Mouse (Mus musculus) CH12.LX (cell line): ENCODE measurements around the gene Slc1a1. TPM values are rescaled to one million over a fixed set of nuclear protein-coding genes. Genes with fewer than 3 reads are reported as not detected.

Source experiments
- DNase-seq: peaks from one replicate; pipeline ENCODE4 v3.0.0-alpha.2; 2013; ENCODE audit errors: extremely low read depth
- H3K27ac ChIP-seq: 2 replicates; pipeline ENCODE4 v1.5.1; 2012; ENCODE audit warnings: low read depth, mild to moderate bottlenecking, control low read depth, moderate library complexity; ENCODE audit not compliant: insufficient read depth
- H3K27me3 ChIP-seq: replicated peaks from 2 replicates; pipeline ENCODE3; 2012; ENCODE audit warnings: inconsistent platforms
- H3K36me3 ChIP-seq, 2 experiments: replicated peaks in 1 of 2; 2 replicates each; pipeline versions ENCODE3 to v1.6.1; 2012; ENCODE audit warnings: inconsistent platforms in 1 of 2, low read length in 1 of 2, mild to moderate bottlenecking in 1 of 2, mixed read lengths in 1 of 2, moderate library complexity in 1 of 2; ENCODE audit not compliant: control insufficient read depth in 1 of 2, insufficient read depth in 1 of 2
- H3K4me1 ChIP-seq, 2 experiments: 2 replicates each; pipeline ENCODE4 v1.6.1; 2012; ENCODE audit warnings: inconsistent platforms in 1 of 2, moderate library complexity in 1 of 2; ENCODE audit not compliant: insufficient read depth in 2 of 2, control insufficient read depth in 1 of 2
- H3K4me2 ChIP-seq: 2 replicates; pipeline ENCODE4 v1.6.1; 2012; ENCODE audit warnings: low read depth, mild to moderate bottlenecking, control low read depth; ENCODE audit not compliant: poor library complexity, insufficient read depth, severe bottlenecking
- H3K4me3 ChIP-seq, 3 experiments: fragments of 150-350 bp in 1 of 3; sonication (generic) in 1 of 3; replicated peaks in 1 of 3; 2 replicates each; pipeline versions ENCODE3 to v1.5.1; 2011 to 2012; ENCODE audit warnings: low read depth in 2 of 3, low read length in 2 of 3, mild to moderate bottlenecking in 2 of 3, moderate library complexity in 2 of 3, control low read depth in 1 of 3, improper control_type of control experiment in 1 of 3, inconsistent platforms in 1 of 3, mixed read lengths in 1 of 3; ENCODE audit not compliant: poor library complexity in 1 of 3
- H3K79me2 ChIP-seq: replicated peaks from 2 replicates; pipeline ENCODE4 v1.6.1; 2012; ENCODE audit warnings: mild to moderate bottlenecking, moderate library complexity; ENCODE audit not compliant: control insufficient read depth, poor library complexity, insufficient read depth, severe bottlenecking; ENCODE audit errors: extremely low read depth
- H3K9ac ChIP-seq: 2 replicates; pipeline ENCODE4 v1.6.1; 2012; ENCODE audit warnings: low read depth, mild to moderate bottlenecking, control low read depth, moderate library complexity; ENCODE audit not compliant: insufficient read depth
- H3K9me3 ChIP-seq: replicated peaks from 2 replicates; pipeline ENCODE3; 2012; ENCODE audit warnings: low read length, inconsistent platforms, mixed read lengths
- BHLHE40 ChIP-seq: IDR thresholded peaks from 2 replicates; pipeline ENCODE4 v1.6.1; 2011; ENCODE audit warnings: mild to moderate bottlenecking, low read depth, low read length, improper control_type of control experiment
- CHD2 ChIP-seq: IDR thresholded peaks from 2 replicates; pipeline ENCODE4 v1.6.1; 2011; ENCODE audit warnings: low read length, improper control_type of control experiment
- CTCF ChIP-seq, 2 experiments: IDR thresholded peaks in 1 of 2; conservative IDR thresholded peaks in 1 of 2; 2 replicates each; pipeline ENCODE4 v1.5.1; 2011 to 2012; ENCODE audit warnings: low read depth in 2 of 2, low read length in 2 of 2, improper control_type of control experiment in 1 of 2, inconsistent platforms in 1 of 2, mild to moderate bottlenecking in 1 of 2, moderate library complexity in 1 of 2
- E2F4 ChIP-seq: IDR thresholded peaks from 2 replicates; pipeline ENCODE4 v1.6.1; 2011; ENCODE audit warnings: low read depth, low read length, improper control_type of control experiment; ENCODE audit not compliant: insufficient replicate concordance
- EP300 ChIP-seq: IDR thresholded peaks from 2 replicates; pipeline ENCODE4 v1.6.1; 2011; ENCODE audit warnings: low read length, improper control_type of control experiment
- GABPA ChIP-seq: IDR thresholded peaks from 2 replicates; pipeline ENCODE4 v1.6.1; 2012; ENCODE audit warnings: low read depth, low read length, improper control_type of control experiment, inconsistent platforms; ENCODE audit not compliant: insufficient replicate concordance
- IRF4 ChIP-seq: IDR thresholded peaks from 2 replicates; pipeline ENCODE4 v1.6.1; 2014; ENCODE audit warnings: low read depth, mild to moderate bottlenecking, inconsistent platforms, low read length, improper control_type of control experiment
- JUND ChIP-seq: conservative IDR thresholded peaks from 2 replicates; pipeline ENCODE4 v1.6.1; 2011; ENCODE audit warnings: low read depth, low read length, improper control_type of control experiment
- MAFK ChIP-seq: IDR thresholded peaks from 2 replicates; pipeline ENCODE4 v1.6.1; 2011; ENCODE audit warnings: low read length, improper control_type of control experiment; ENCODE audit not compliant: insufficient replicate concordance
- MAZ ChIP-seq: IDR thresholded peaks from 2 replicates; pipeline ENCODE4 v1.6.1; 2012; ENCODE audit warnings: low read depth, mild to moderate bottlenecking, inconsistent platforms, low read length, improper control_type of control experiment, moderate library complexity
- MYC ChIP-seq: IDR thresholded peaks from 2 replicates; pipeline ENCODE4 v1.6.1; 2011; ENCODE audit warnings: low read depth, mild to moderate bottlenecking, improper control_type of control experiment, low read length
- NELFE ChIP-seq: IDR thresholded peaks from 2 replicates; pipeline ENCODE4 v1.6.1; 2011; ENCODE audit warnings: low read depth, low read length, improper control_type of control experiment
- POLR2AphosphoS2 ChIP-seq: IDR thresholded peaks from 2 replicates; pipeline ENCODE4 v1.6.1; 2011; ENCODE audit warnings: low read depth, low read length, improper control_type of control experiment
- RAD21 ChIP-seq: IDR thresholded peaks from 2 replicates; pipeline ENCODE4 v1.6.1; 2011; ENCODE audit warnings: low read depth, mild to moderate bottlenecking, low read length, improper control_type of control experiment, moderate library complexity
- SIN3A ChIP-seq: IDR thresholded peaks from 2 replicates; pipeline ENCODE4 v1.6.1; 2012; ENCODE audit warnings: low read length, improper control_type of control experiment, inconsistent platforms
- SMC3 ChIP-seq: IDR thresholded peaks from 2 replicates; pipeline ENCODE4 v1.6.1; 2011; ENCODE audit warnings: low read depth, low read length, improper control_type of control experiment
- USF2 ChIP-seq: conservative IDR thresholded peaks from 2 replicates; pipeline ENCODE4 v1.6.1; 2011; ENCODE audit warnings: low read depth, low read length, improper control_type of control experiment
- ZKSCAN1 ChIP-seq: IDR thresholded peaks from 2 replicates; pipeline ENCODE4 v1.6.1; 2012; ENCODE audit warnings: low read depth, inconsistent platforms, low read length, improper control_type of control experiment, borderline replicate concordance
- ZMIZ1 ChIP-seq: IDR thresholded peaks from 2 replicates; pipeline ENCODE4 v1.6.1; 2012; ENCODE audit warnings: low read depth, mild to moderate bottlenecking, inconsistent platforms, low read length, improper control_type of control experiment
- ZNF384 ChIP-seq: IDR thresholded peaks from 2 replicates; pipeline ENCODE4 v1.6.1; 2012; ENCODE audit warnings: low read depth, low read length, improper control_type of control experiment, inconsistent platforms
- dilution Hi-C: fragments of 300-500 bp; cut with MboI; formaldehyde crosslinking; loops from 2 replicates; pipeline ENCODE4 v1.14.3; 2020; ENCODE audit warnings: low sequenced_read_pairs; ENCODE audit not compliant: extremely low pct_unique_long_range_greater_than_20kb, extremely low pct_ligation_motif_present
- in situ Hi-C: fragments of 300-500 bp; cut with MboI; formaldehyde crosslinking; loops from 3 replicates; pipeline ENCODE4 v1.14.3; 2019; ENCODE audit warnings: low sequenced_read_pairs, low pct_ligation_motif_present, low pct_unique_long_range_greater_than_20kb, mixed read lengths
- polyA plus RNA-seq: library from polyadenylated mRNA; unstranded; fragments of >175 nt; gene quantifications from 2 replicates; pipeline ENCODE4 v1.2.1, GENCODE M21; 2012; ENCODE audit warnings: low read depth; ENCODE audit not compliant: insufficient read length
- total RNA-seq, 2 experiments: library from RNA; depleted of rRNA; stranded (reverse); fragments of 300-350 nt in 1 of 2; fragments of >200 nt in 1 of 2; gene quantifications; 2 replicates each; pipeline ENCODE4 v1.2.3; 2012 to 2014

Slc1a1 gene
- total and polyA plus RNA-seq, 3 experiments = 0.20 to 1.1 (median 0.95) TPM

- H3K4me3 ChIP-seq = no peak overlapping the region
- in situ Hi-C loops = no loop called here
- H3K4me2 ChIP-seq = no peak overlapping the region
- dilution Hi-C loops = no loop called here
- H3K27me3 ChIP-seq = no peaks in the 10 kb centered on the region
- TF ChIP-seq JUND = no peak
- TF ChIP-seq SMC3 = peak; percentile 81
- TF ChIP-seq EP300 = no peak
- TF ChIP-seq RAD21 = peak; percentile 66
- no peak for TF ChIP-seq MAZ
- peak; percentile 67 to 79 for TF ChIP-seq CTCF (conservative IDR thresholded peaks at IDR 0.05 in 1 of 2, IDR thresholded peaks at IDR 0.05 in 1 of 2; ENCODE audit: low read depth in 2 of 2, low read length in 2 of 2)
- no peaks in the 10 kb centered on the region for H3K9me3 ChIP-seq
- DNase-seq = peak; percentile 40
- H3K36me3 ChIP-seq = no peaks in the 10 kb centered on the region
- H3K79me2 ChIP-seq = no peaks in the 10 kb centered on the region
- no peak overlapping the region for H3K9ac ChIP-seq
- H3K27ac ChIP-seq = no peak overlapping the region
- no peaks in the 10 kb centered on the region for H3K4me1 ChIP-seq
These were observed 48.3 kb downstream of the Slc1a1 start for GRCm38 (mm10) chr19:28883126-28883525.

GRCm38 (mm10) chr19:28888496-28888895 is 53.6 kb downstream of the Slc1a1 start:
- H3K27me3 ChIP-seq = no peaks in the 10 kb centered on the region
- H3K4me1 ChIP-seq = no peaks in the 10 kb centered on the region; a peak in 1 of 4 replicates
- H3K4me2 ChIP-seq = no peak overlapping the region
- no peaks in the 10 kb centered on the region for H3K79me2 ChIP-seq
- no peak overlapping the region for H3K4me3 ChIP-seq
- H3K36me3 ChIP-seq = no peaks in the 10 kb centered on the region
- H3K27ac ChIP-seq = no peak overlapping the region
- in situ Hi-C loops = no loop called here
- no peaks in the 10 kb centered on the region for H3K9me3 ChIP-seq
- DNase-seq = no peak
- TF ChIP-seq ZMIZ1 (no peak), CTCF (conservative IDR thresholded peaks at IDR 0.05 in 1 of 2, IDR thresholded peaks at IDR 0.05 in 1 of 2; ENCODE audit: low read depth in 2 of 2, low read length in 2 of 2) (no peak), GABPA (no peak), USF2 (no peak), MYC (no peak), IRF4 (no peak), POLR2AphosphoS2 (no peak), ZNF384 (no peak), MAFK (no peak), ZKSCAN1 (no peak), SIN3A (no peak), E2F4 (no peak), NELFE (no peak), CHD2 (no peak), RAD21 (no peak), MAZ (no peak), BHLHE40 (no peak)
- TF ChIP-seq, all 38 proteins: peak for 0
- H3K9ac ChIP-seq = no peak overlapping the region
- dilution Hi-C loops = no loop called here
